Mouse (Mus musculus): ENCODE measurements at regions not wholly inside any gene's neighbourhood (a gene's known extent, or its start where the extent isn't known, plus 50 kb on each side); places are given as distances from the start of the nearest gene placed in this dataset.

DNA sequence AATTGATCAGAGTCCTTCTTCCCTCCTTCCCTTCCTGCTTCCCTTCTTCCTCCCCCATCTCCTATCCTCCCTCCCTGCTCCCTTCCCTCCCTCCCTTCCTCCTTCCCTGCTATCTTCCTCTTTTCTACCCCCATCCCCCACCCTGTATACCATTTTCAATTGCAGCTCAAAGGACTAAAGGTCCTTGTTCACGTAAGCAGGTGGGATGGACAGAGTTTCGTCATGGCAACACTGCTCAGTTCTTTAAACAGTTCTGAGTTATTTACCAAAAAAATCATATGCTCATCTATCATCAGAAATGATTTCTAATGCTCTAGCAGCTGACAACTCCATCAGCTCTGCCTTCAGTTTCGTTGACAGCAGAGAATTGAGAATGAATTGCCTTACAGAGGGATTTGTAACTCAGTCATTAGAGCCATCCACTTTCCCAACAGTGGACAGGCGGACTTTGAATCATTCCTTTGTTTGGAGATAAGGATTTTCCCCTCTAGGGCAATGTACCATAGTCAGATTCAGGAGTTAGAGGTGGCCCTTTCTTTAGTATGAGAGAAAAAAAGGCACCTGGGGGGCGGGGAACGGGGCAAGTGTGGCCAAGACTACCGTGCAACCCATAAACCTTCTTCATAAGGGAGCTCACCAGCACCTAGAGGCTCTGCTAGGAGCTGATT is 113.7 kb upstream of the Lrig1 start:
- no peak for DNase-seq

DNA sequence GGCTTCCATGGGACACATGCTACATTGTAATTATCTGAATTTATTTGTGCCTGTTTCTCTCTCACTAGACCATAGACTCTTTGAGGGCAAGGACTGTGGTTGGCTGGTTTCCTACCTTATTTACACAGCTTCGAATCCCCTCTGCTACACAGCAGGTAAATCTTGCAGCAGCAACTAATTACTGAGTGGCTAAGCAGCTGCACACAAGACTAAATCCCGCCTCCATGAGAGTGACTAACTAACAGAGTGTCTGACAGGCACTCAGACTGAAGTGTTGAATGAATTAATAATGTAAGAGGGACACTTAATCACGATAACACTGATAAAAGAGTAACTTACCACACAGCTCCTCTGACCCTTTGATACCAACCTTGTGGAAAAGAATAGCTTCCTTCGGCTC is 111.9 kb upstream of the Lrig1 start:
- DNase-seq, result no peak

DNA sequence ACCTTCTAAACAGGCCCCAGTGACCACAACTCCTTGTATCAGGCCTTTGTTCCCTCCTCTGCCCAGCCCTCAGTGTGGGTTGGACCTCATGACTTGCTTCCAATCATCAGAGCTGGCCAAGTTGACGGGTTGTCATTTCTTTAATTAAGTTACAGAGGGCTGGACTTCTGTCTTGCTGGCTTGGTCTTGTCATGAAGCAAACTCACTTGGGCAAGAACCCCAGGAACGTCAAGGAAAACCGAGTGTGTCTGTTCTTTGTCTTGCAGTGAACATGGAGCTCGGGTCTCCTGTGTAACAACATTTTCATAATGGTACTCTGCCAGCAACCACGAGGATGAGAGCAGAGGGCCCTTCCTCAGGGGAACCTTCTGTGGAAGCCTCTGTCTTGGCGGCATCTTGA is 107.3 kb upstream of the Lrig1 start:
- DNase-seq, result no peak

DNA sequence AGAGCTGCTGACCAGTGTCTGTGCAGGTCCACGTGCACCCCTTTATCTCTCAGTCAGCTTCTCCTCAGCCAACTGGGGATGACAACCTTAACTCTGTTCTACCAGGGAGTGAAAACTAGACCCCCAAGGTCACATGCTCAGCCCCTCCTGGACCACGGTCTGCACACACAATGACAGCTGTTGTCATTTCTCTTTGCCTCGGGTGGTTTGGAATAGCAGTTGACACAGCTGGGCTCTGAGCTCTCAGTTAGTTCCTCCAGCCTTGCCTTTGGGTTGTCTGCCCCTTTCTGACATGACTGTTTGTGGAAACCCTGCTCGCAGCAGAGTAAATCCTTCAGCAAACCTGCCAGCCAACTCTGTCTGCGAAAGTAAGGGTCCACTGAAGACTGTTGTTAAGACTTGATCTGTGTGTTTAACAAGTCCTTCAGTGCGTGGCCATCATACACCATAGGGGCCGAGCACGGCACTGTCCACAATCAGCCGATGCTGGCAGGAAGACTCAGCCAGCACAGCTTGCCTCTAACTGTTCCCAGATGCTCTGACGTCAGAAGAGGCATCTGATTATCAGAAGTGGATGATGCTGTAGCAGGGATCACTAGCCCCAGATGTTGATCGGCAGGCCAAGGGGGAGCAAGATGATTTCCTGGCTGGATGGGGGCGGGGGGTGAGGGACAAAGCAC is 106.7 kb upstream of the Lrig1 start:
- DNase-seq, result no peak

DNA sequence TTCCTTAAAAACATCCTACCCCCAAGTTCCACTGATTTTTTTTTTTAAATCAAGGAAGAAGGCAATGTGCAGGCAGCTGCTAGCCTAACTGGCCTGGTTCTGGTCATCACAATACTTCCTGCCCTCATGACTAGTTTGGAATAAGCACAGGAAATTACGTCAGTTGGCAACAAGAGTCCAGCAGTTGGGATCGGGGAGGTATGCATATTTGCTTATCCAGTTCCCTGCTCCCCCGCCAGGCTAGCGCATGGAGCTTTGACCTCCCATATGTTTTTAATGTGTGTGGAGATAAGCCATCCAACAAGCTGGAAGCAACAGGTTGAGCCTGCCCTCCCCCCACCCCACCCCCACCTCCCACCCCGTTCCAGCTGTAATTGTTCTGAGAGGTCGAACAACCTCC is 105.7 kb upstream of the Lrig1 start:
- DNase-seq, result no peak

DNA sequence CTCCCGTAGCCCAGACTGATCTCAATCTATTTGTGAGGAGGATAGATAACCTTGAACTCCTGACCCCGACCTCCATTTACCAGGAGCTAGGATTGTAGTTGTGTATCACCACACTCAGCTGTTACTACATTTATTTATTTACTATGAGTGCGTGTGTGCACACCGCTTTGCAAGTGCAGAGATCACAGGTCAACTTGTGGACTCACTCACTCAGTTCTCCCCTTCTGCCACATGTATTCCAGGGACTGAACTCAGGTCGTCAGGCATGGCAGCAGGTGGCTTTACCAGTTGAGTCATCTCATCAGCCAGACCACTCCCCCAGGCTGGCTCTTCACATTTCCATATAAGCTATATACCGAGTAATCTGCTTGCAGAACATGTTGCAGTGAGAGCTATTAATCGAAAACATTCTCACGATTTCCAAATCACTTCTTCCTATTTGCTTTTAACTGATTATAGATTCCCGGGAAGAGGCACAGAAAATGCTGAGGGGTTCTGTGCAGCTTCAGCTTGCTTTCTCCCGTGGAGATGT is 104.4 kb upstream of the Lrig1 start:
- DNase-seq, result no peak

DNA sequence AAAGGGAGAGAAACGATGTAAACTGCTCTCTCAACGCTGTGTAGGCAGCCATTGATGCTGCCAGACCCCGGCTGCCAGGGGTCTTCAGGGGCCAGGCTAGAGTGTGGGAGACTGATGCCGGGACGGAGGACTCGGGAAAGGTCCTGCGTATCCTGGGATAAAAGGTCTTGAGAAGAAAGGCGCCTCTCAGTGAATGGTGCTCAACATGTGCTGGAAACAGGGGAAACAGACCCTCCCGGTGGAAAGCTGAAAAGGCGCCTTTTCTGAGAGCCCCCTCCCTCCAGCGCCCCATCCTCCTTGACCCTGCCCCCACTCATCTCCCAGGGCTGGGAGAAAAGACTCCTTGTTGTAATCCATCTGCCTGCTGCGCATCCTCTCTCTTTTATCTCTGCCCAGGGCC is 101.1 kb upstream of the Lrig1 start:
- DNase-seq, result no peak

DNA sequence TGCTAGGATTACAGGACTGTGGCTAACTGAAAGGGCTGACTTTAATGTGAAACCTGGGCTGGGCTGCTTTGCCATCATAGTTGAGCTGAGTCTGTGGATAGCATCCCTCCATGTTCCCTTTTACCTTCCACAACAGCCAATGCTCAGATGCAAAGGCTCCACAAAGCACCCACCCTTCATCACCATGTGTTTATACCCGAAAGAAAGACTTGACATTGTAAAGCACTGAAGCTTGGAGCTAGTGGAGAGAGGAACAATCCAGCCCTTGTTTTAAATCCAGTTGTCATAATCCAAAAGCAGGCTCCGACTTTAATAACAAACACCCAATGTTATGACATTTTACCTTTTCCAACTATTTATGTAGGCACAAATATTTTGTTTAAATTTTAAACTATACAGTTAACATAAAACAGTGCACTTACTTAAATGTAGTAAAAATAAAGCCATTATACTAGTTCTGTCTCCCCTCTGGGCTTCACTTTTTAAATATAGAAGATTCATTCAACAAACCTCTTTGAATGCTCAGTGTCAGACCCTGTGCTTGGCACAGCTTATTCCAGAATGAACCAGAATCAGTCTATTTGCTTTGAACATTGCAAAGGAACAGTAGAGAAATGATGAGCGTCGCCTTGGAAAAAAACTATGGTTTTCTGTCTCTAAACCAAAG is 98.7 kb upstream of the Lrig1 start:
- DNase-seq, result no peak

DNA sequence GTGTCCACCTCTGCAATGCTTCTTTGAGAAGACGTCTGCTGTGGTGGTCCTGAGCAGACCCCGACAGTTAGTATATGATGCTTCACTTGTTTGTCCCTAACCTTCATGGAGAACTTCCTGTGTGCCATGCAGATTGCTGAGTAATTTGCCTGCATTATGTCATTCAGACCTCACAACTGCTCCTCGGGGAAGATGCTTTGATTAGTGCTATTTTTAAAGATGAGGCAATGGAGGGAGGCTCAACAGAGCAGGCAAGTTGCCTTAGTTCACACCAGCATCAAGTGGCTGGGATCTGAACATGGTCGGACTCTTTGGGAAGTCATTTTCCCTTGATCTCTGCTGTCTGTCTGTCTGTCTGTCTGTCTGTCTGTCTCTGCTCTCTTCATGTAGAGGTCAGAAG is 95.5 kb upstream of the Lrig1 start:
- DNase-seq, result no peak

DNA sequence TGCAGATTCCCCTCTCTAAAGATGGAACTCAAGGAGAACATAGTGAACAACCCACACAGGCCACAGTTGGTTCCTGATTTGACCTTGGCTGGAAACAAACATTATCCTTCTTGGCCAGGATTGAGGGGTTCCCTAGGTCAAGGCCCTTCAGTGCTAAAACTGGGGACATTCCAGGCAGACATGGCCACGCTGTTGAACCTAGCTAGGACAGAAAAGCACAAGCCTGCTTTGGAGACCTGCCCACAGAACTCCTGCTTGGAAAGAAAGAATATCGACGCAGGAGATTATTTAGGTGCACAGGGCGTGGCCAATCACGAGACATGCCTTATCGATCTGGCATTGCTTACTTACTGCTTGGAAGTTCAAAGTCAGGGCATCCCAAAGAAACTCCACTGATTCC is 93.6 kb upstream of the Lrig1 start:
- no peak for DNase-seq

DNA sequence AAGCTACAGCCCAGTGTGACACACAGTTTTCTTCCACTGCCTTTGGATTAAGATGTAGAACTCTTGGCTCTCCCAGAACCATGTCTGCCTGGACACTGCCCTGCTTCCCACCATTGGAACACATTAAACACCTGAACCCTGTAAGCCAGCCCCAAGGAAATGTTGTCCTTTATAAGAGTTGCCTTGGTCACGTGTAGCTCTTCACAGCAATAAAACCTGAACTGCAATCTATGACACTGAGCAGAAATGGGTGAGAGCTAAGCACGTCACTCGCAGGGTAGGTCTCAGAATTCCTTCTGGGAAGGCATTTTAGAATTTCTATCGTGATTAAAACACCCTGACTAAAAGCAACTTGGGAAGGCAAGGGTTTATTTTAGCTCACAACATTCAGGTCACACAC is 92.4 kb upstream of the Lrig1 start:
- no peak for DNase-seq

DNA sequence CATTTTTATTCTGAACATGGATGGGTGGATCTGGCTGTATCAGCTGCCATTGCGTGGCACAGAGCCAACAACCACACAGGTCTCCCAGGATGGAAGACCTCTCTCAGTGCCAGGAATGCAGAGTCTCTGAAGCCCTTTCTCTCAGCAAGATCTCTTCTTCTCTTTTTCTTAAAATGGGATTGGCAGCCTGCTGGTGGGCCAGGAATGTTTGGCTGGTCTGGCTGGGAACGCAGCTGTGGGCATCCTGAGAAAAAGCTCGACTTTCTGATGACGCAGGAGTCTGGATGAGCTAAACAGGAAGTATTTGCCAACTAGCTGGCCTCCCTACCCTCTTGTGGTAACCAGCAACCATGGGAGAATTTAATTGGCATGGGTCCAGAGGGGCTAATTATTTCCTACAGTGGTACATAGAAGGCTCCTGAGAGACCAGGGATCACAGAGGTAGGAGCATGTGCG is 89.4 kb upstream of the Lrig1 start:
- no peak for DNase-seq

DNA sequence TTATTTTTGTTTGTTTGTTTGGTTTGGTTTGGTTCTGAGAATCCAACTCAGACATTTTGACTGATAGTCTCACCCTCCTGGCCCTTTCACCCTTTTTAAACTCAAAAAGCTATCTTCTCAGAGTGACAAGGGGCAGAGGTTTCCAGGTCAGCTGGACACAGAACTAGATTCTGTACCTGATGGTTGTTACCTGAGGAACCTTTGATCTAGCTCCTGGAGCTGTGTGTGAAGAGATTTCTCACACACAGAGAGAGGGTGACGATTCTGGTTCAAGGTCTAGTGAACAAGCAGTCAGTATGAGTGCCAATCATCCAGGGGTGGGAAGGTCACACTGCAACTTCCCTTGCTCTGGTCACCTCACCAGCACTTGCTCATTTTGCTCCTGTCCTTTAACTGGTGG is 83.5 kb upstream of the Lrig1 start:
- no peak for DNase-seq

DNA sequence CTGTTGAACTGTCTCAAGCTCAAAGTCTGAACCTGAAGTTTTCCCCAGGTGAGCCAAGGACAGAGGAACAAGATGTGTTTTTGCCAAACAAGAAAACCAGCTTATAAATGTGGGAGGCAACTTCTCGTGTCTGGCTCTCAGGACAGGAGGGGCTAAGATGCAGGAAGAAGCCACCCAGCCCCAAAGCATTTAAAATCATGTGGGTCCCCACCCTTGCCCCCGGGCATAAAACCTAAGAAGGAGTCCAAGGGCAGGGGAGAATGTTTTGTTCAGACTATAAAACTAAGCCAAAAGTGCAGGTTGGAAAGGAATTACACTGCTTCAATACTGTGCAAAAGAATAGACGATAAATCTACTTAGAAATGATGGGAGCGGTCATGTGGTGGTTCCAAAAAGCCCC is 80.7 kb upstream of the Lrig1 start:
- no peak for DNase-seq

DNA sequence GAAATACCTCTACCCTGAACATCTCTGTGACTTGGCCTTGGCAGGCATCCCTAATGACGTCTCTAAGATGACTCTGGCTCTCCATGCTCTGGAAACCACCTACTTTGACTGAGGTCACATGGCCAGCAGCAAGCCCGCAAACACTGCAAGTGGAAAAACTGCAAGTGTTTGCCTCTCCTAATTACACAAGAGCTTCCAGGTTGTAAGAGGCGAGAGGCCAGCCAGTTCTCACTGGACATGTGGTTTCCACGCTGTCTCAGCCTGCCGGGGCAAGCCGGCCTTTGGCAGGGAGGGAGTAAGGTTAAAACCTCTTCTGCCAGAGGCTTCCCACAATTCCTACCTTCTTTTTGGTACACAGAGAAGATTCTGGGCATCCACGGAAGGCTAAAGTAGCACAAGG is 79.9 kb upstream of the Lrig1 start:
- peak; percentile 23 to 57 for DNase-seq

DNA sequence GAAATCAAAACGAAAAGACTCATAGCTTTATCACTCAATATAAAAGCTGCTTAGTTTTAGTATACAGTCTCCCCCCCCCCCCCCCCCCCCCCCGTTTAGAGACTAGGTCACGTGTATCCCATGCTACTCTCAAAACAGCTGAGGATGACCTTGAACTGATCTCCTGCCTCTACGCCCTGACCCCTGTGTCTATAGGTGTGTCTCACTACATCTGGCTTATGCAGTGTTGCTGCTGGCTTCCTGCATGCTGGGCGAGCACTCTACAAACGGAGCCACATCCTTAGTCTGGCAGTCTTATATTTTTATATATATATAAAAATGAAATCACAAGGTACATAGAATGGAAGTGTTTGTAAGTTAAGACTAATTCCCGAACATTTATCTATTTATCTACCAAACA is 79.3 kb upstream of the Lrig1 start:
- no peak for DNase-seq

DNA sequence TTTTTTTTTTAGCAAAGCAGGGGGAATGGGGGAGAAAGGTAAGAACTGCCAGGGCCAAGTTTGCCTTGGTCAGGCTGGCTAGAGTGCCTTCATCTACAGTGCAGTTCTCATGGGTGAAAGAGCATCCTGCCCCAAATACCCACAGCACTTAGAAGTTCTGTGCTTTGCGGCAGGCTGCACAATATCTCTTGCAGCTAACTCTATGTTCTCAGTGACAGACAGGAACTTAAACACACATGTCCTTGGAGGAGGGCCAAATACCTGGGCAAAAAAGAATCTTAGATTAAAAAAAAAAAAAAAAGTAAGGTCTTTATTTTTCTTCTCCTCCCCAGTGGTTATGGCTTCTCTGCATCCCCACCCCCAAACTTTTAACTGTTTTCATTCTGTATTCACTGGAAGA is 78.8 kb upstream of the Lrig1 start:
- no peak for DNase-seq

DNA sequence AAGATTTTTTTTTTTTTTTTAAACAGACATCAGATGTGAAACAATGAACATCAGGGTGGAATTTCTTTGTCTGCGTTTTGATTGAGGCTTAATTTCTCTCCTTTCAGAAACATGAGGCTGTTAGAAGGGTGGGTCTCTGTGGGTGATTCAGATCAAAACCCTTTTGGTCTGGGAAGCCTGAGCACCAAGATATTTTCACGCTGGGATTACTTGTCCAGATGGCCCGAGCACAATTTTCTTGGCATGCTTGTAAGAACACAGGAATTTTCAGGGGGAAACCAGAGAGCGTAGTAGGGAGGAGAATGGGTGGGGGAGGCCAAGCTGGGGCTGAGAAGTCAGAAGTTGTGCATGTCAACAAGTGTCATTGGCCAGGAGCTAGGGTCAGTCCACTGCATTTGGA is 76.6 kb upstream of the Lrig1 start:
- DNase-seq, result no peak

DNA sequence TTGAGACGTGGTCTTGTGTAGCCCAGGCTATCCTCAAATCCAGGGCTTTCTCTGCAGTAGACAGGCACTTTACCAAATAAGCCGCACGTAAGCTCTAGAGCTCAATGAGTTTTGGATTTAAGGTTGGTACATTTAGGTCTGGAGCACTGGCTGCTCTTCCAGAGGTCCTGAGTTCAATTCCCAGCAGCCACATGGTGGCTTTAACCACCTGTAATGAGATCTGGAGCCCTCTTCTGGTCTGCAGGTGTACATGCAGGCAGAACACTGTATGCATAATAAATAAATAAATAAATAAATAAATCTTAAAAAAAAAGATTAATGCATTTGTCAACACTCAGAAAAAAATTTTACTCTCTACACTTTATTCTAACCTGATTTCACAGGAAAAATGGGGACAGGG is 74.9 kb upstream of the Lrig1 start:
- no peak for DNase-seq

DNA sequence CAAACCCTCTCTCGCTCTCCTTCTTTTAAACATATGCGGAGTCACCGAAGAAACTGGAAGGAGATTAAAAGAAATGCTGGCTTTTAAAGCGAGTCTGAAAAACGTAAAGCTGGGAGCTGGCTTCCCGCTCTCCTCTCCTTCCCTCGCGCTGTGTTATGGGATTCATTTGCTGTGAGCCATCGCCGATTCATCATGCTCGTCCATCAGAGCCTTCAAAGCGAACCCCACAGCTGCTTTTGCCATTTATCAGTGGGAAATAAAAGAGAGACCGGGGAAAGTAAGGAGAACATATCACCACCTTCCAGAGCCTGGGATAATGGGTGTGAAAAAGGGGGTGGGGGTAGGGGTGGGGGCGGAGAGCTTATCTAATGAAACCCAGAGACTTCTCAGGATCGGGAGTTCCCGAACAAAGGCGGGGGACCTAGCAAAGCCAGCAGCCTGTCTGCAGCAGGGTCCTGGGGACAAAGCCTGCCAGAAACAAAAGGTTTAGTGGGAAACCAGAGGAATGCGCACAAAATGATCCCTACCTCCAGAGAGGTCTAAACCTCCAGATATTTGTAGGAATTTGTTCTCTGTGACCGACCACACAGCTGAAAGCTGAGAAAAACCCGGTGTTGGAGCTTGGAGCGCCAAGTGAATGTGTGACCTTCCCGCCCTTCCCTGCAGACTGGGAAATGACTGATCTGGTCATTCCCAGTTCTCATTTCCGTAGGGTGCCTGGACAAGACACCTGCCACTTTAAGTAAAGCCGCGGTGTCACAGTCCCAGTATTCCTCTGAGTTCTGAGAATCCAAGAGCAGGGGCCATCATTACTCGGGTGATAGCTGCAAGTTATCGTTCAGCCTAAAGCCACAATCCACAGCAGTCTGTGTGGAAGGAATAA is 73.9 kb upstream of the Lrig1 start:
- DNase-seq, result peak in 1 of 2 experiments; percentile 15

DNA sequence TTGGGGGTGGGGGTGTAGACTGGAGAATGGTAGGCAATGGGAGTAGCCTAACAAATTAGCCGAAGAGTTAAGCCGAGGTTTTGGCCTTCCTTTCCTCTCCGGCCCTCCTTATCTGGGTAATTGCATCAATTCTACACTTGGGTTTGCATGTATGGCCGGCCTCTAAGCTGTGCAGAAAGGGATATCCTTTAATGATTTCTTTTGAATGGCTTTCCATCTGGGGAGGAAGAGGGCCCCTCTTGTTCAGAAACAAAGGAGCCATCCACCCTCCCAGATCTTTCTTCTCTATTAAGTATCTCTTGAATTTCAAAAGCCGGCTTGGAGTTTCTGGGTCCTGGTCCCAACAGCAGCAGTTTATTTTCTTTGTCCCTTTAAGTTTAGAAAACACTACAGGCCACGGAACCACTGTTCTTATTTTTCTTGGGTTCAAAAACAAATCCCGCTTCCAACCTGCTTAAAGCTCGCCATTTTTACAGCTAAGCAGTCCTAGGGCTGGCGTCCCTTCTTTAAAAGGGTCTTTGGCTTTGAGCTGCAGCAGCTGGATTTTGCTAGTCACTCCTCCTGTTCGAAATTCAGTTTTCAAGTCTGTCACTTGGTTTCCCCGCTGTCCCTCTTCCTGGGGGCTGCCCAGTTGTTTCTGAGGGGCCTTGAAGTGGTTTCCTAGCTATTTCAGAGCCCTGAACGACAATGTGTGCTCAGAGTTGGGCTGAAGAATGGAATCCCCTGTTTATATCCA is 73.1 kb upstream of the Lrig1 start:
- DNase-seq, result no peak

DNA sequence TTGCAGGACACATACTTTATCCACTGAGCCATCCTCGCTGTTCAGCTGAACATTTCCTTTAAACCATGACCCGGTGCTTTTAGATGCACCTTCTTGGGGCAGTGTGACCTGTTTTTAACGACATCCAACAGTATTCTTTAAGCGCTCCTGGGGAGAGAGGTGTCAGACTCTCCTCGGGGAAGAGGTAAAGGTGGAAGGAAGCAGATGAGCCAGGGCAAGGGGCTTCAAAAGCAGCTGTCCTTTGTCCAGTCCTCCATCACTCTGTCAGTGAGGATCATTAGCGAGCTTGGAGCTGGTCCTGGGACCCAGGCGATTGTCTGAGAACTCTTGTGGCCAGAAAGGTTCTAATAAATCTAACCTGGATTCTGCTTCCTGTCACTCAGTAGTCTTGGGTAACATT is 72.4 kb upstream of the Lrig1 start:
- no peak for DNase-seq

Data from adrenal gland, postnatal 36 days (tissue).